Mouse (Mus musculus) hindbrain, embryonic 14.5 days (tissue): ENCODE measurements around the gene Zfp513. TPM values are rescaled to one million over a fixed set of nuclear protein-coding genes. Genes with fewer than 3 reads are reported as not detected.

Source experiments
- ATAC-seq: fragments of 200-750 bp; cut with Nextera tagmentation; 2 replicates; pipeline ENCODE4 v1.8.0; 2017; ENCODE audit warnings: moderate number of reproducible peaks, mild to moderate bottlenecking, moderate TSS enrichment, moderate library complexity; ENCODE audit not compliant: low FRiP score
- DNase-seq: peaks from one replicate; pipeline ENCODE4 v3.0.0-alpha.2; 2015; ENCODE audit warnings: low spot score
- H3K27ac ChIP-seq: fragments of 300-500 bp; sonication (generic); 2 replicates; pipeline ENCODE4 v1.5.1; 2014; ENCODE audit warnings: mild to moderate bottlenecking, moderate library complexity
- H3K27me3 ChIP-seq: fragments of 300-500 bp; sonication (generic); 2 replicates; pipeline ENCODE4 v1.6.1; 2014; ENCODE audit warnings: mild to moderate bottlenecking, low read length, mixed read lengths; ENCODE audit not compliant: control insufficient read depth, insufficient read depth
- H3K36me3 ChIP-seq: fragments of 300-500 bp; sonication (generic); replicated peaks from 2 replicates; pipeline ENCODE4 v1.6.1; 2014; ENCODE audit not compliant: control insufficient read depth, insufficient read depth
- H3K4me1 ChIP-seq: fragments of 300-500 bp; sonication (generic); replicated peaks from 2 replicates; pipeline ENCODE4 v1.6.1; 2014; ENCODE audit warnings: antibody characterized with exemption, low read length, mixed read lengths; ENCODE audit not compliant: control insufficient read depth, insufficient read depth
- H3K4me2 ChIP-seq: fragments of 300-500 bp; sonication (generic); replicated peaks from 2 replicates; pipeline ENCODE4 v1.6.1; 2014; ENCODE audit warnings: mild to moderate bottlenecking, moderate library complexity
- H3K4me3 ChIP-seq: fragments of 300-500 bp; sonication (generic); replicated peaks from 2 replicates; pipeline ENCODE4 v1.5.1; 2014; ENCODE audit warnings: mild to moderate bottlenecking, low read length
- H3K9ac ChIP-seq: fragments of 300-500 bp; sonication (generic); 2 replicates; pipeline ENCODE4 v1.6.1; 2014
- H3K9me3 ChIP-seq: fragments of 300-500 bp; sonication (generic); 2 replicates; pipeline ENCODE4 v1.6.1; 2016; ENCODE audit warnings: low read length; ENCODE audit not compliant: control insufficient read depth
- WGBS: fragments of 180-500 bp; shearing (Covaris S2); extraction: QIAGEN DNeasy Blood & Tissue Kit; methylation state at CpG from one replicate; pipeline ENCODE4 v1.1.7; 2014; 5-methylcytosine and 5-hydroxymethylcytosine counted together
- polyA plus RNA-seq: library from polyadenylated mRNA; unstranded; fragments of >200 nt; fragmentation: Nextera tagmentation; extraction: Ambion mirVana; gene quantifications from 2 replicates; pipeline ENCODE4 v1.2.1, GENCODE M21; 2014

Zfp513 gene
- polyA plus RNA-seq, 1 experiment from 2014 or later, result 9.4 TPM

- H3K4me1 ChIP-seq, result peaks cover 26% of the 10 kb centered on the region
- DNase-seq (no peak), ATAC-seq (no peak)
- no peak overlapping the region for H3K27ac ChIP-seq
- H3K36me3 ChIP-seq, result peaks cover 71% of the 10 kb centered on the region
- no peak overlapping the region for H3K9ac ChIP-seq
- H3K9me3 ChIP-seq, result peaks cover 6% of the 10 kb centered on the region; the same call in 1 of the 2 replicates
- no peaks in the 10 kb centered on the region for H3K27me3 ChIP-seq
- no peak overlapping the region for H3K4me2 ChIP-seq
- 93% methylated on average over 4 of the region's 4 CpGs for WGBS
- H3K4me3 ChIP-seq, result no peak overlapping the region
Observed at GRCm38 (mm10) chr5:31195671-31196070, 6.4 kb downstream of the Zfp513 start.

- no peak for DNase-seq
- Histone ChIP-seq H3K36me3 (peaks cover 71% of the 10 kb centered on the region), H3K9me3 (no peaks in the 10 kb centered on the region), H3K27ac (no peak overlapping the region), H3K4me2 (peak overlapping the region; percentile 81; the same call in 1 of the 2 replicates), H3K9ac (no peak overlapping the region), H3K4me3 (0 out of 2 replicates have a peak overlapping the region, but pooled peaks have one; percentile 70), H3K4me1 (peaks cover 20% of the 10 kb centered on the region), H3K27me3 (no peaks in the 10 kb centered on the region)
- 94% methylated on average over 16 of the region's 16 CpGs for WGBS
- no peak for ATAC-seq
Observed at GRCm38 (mm10) chr5:31194486-31195485, 7.3 kb downstream of the Zfp513 start.

GRCm38 (mm10) chr5:31193631-31194281 lies 8.3 kb downstream of the Zfp513 start:
- no peak for ATAC-seq
- peaks cover 69% of the 10 kb centered on the region for H3K36me3 ChIP-seq
- peak overlapping the region; percentile 79 for H3K27ac ChIP-seq
- DNase-seq, result no peak
- H3K27me3 ChIP-seq, result no peaks in the 10 kb centered on the region
- no peaks in the 10 kb centered on the region for H3K9me3 ChIP-seq
- WGBS, result 14% methylated on average over 25 of the region's 25 CpGs
- H3K4me2 ChIP-seq, result peak overlapping the region; percentile 81
- peak overlapping the region; percentile 70 for H3K4me3 ChIP-seq
- H3K4me1 ChIP-seq, result peaks cover 20% of the 10 kb centered on the region
- peak overlapping the region; percentile 73 for H3K9ac ChIP-seq

GRCm38 (mm10) chr5:31192939-31193630 lies 9.0 kb downstream of the Zfp513 start, which contains the start of the genes Snx17 and Eif2b4:
Gene Snx17 (plus strand): TSS chr5:31193227.
Gene Eif2b4 (minus strand): TSS chr5:31193430.
- WGBS, result under 1% methylated on average over 46 of the region's 48 CpGs
- Histone ChIP-seq H3K4me2 (peak within 1 kb of the TSS; percentile 81), H3K36me3 (peaks cover 69% of the 10 kb centered on the region), H3K4me3 (peak within 1 kb of the TSS; percentile 70), H3K27ac (peak within 1 kb of the TSS; percentile 79), H3K27me3 (no peaks in the 10 kb centered on the region), H3K4me1 (peaks cover 20% of the 10 kb centered on the region), H3K9me3 (no peaks in the 10 kb centered on the region), H3K9ac (peak within 1 kb of the TSS; percentile 81)
- DNase-seq (peak; percentile 99), ATAC-seq (peak; percentile 97)

GRCm38 (mm10) chr5:31192045-31192938 lies 9.8 kb downstream of the Zfp513 start:
- H3K4me3 ChIP-seq, result peak overlapping the region; percentile 70
- no peak for DNase-seq
- peaks cover 20% of the 10 kb centered on the region for H3K4me1 ChIP-seq
- H3K4me2 ChIP-seq, result peak overlapping the region; percentile 78
- 17% methylated on average over 42 of the region's 42 CpGs for WGBS
- no peaks in the 10 kb centered on the region for H3K27me3 ChIP-seq
- peak overlapping the region; percentile 81 for H3K9ac ChIP-seq
- H3K36me3 ChIP-seq, result peaks cover 69% of the 10 kb centered on the region
- peak; percentile 59; the same call in 1 of the 2 replicates for ATAC-seq
- no peaks in the 10 kb centered on the region for H3K9me3 ChIP-seq
- peak overlapping the region; percentile 76 for H3K27ac ChIP-seq

GRCm38 (mm10) chr5:31190201-31190600 lies 11.9 kb downstream of the Zfp513 start:
- Histone ChIP-seq H3K4me2 (no peak overlapping the region), H3K4me1 (peaks cover 20% of the 10 kb centered on the region), H3K27me3 (no peaks in the 10 kb centered on the region), H3K4me3 (no peak overlapping the region), H3K9me3 (no peaks in the 10 kb centered on the region), H3K36me3 (peaks cover 54% of the 10 kb centered on the region), H3K9ac (no peak overlapping the region), H3K27ac (no peak overlapping the region)
- DNase-seq (no peak), ATAC-seq (no peak)
- 92% methylated on average over 9 of the region's 9 CpGs for WGBS

GRCm38 (mm10) chr5:31188223-31188840 lies 13.8 kb downstream of the Zfp513 start:
- ATAC-seq (no peak), DNase-seq (no peak)
- Histone ChIP-seq H3K4me2 (no peak overlapping the region), H3K4me3 (no peak overlapping the region), H3K4me1 (peaks cover 11% of the 10 kb centered on the region), H3K36me3 (peaks cover 45% of the 10 kb centered on the region), H3K27me3 (no peaks in the 10 kb centered on the region), H3K9me3 (no peaks in the 10 kb centered on the region), H3K27ac (no peak overlapping the region), H3K9ac (no peak overlapping the region)
- 82% methylated on average over 4 of the region's 4 CpGs for WGBS

- Histone ChIP-seq H3K27me3 (no peaks in the 10 kb centered on the region), H3K27ac (no peak overlapping the region)
Observed at GRCm38 (mm10) chr5:31183678-31184077, 18.4 kb downstream of the Zfp513 start.

More at GRCm38 (mm10) chr5:31183678-31184077, 18.4 kb downstream of the Zfp513 start:
- DNase-seq (no peak), ATAC-seq (no peak)
- Histone ChIP-seq H3K4me1 (peaks cover 10% of the 10 kb centered on the region), H3K36me3 (peaks cover 20% of the 10 kb centered on the region), H3K4me3 (no peak overlapping the region), H3K9ac (no peak overlapping the region), H3K9me3 (no peaks in the 10 kb centered on the region), H3K4me2 (no peak overlapping the region)
- WGBS, result 62% methylated on average over 4 of the region's 4 CpGs
